Mouse (Mus musculus): Measurements from ENCODE around the gene Brms1. TPM values are rescaled to one million over a fixed set of nuclear protein-coding genes. Genes with fewer than 3 reads are reported as not detected.
A peak's percentile ranks its signal among the peaks of the same experiment; 100 is the strongest.

Gene Brms1
- polyA plus RNA-seq, 1 experiment from 2014 or later: 39.8 TPM

DNA sequence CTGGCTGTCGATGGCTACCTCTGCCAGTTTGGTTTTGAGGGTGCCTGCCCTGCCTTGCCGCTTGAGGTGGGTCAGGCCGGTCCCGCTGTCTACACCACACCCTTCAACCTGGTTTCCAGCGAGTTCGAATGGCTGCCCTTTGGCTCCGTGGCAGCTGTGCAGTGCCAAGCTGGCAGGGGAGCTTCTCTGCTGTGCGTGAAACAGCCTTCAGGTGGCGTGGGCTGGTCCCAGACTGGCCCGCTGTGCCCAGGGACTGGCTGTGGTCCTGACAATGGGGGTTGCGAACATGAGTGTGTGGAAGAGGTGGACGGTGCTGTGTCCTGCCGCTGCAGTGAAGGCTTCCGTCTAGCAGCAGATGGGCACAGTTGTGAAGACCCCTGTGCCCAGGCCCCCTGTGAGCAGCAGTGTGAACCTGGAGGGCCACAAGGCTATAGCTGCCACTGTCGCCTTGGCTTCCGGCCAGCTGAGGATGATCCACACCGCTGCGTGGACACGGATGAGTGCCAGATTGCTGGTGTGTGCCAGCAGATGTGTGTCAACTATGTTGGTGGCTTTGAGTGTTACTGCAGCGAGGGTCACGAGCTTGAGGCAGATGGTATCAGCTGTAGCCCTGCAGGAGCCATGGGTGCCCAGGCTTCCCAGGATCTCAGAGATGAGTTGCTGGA is 27.5 kb downstream of the Brms1 start:
- no peak for ATAC-seq (ENCODE audit: insufficient read depth, low FRiP score)
- Histone ChIP-seq H3K27ac (ENCODE audit: low read length) (peak overlapping the region; percentile 97), H3K4me3 (replicated peaks; ENCODE audit: low read length) (peak overlapping the region; percentile 69), H3K9me3 (replicated peaks; ENCODE audit: control insufficient read depth, low read length) (no peaks in the 10 kb centered on the region), H3K36me3 (ENCODE audit: control insufficient read depth, insufficient read depth, low read length) (no peaks in the 10 kb centered on the region), H3K4me1 (ENCODE audit: control insufficient read depth, insufficient read depth, low read length) (peaks cover 50% of the 10 kb centered on the region), H3K27me3 (ENCODE audit: control insufficient read depth, insufficient read depth, low read length) (no peaks in the 10 kb centered on the region), H3K9ac (ENCODE audit: low read length) (peak overlapping the region; percentile 87), H3K4me2 (ENCODE audit: low read depth, low read length) (peak overlapping the region; percentile 77)
- 32% methylated on average over 21 of the region's 21 CpGs for WGBS

DNA sequence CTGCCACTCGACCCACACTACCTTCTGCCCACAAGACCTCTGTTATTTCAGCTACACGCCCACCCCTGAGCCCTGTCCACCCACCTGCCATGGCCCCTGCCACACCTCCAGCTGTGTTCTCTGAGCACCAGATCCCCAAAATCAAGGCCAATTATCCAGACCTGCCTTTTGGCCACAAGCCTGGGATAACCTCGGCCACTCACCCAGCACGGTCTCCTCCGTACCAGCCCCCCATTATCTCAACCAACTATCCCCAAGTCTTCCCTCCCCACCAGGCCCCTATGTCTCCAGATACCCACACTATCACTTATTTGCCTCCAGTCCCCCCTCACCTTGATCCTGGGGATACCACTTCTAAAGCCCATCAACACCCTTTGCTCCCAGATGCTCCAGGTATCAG is 28.3 kb downstream of the Brms1 start:
- ATAC-seq (ENCODE audit: insufficient read depth, low FRiP score): no peak
- 72% methylated on average over 5 of the region's 5 CpGs for WGBS
- Histone ChIP-seq H3K4me2 (ENCODE audit: low read depth, low read length) (peak overlapping the region; percentile 77), H3K36me3 (ENCODE audit: control insufficient read depth, insufficient read depth, low read length) (no peaks in the 10 kb centered on the region), H3K9ac (ENCODE audit: low read length) (peak overlapping the region; percentile 87), H3K4me1 (ENCODE audit: control insufficient read depth, insufficient read depth, low read length) (peaks cover 50% of the 10 kb centered on the region), H3K27ac (ENCODE audit: low read length) (no peak overlapping the region), H3K9me3 (replicated peaks; ENCODE audit: control insufficient read depth, low read length) (no peaks in the 10 kb centered on the region), H3K27me3 (ENCODE audit: control insufficient read depth, insufficient read depth, low read length) (no peaks in the 10 kb centered on the region), H3K4me3 (replicated peaks; ENCODE audit: low read length) (peak overlapping the region; percentile 69)

DNA sequence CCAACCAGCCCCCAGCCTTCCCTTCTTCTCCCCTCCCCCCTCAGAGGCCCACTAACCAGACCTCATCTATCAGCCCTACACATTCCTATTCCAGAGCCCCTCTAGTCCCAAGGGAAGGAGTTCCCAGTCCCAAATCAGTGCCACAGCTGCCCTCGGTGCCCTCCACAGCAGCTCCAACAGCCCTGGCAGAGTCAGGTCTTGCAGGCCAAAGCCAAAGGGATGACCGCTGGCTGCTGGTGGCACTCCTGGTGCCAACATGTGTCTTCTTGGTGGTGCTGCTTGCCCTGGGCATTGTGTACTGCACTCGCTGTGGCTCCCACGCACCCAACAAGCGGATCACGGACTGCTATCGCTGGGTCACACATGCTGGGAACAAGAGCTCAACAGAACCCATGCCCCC is 28.8 kb downstream of the Brms1 start:
- 75% methylated on average over 7 of the region's 7 CpGs for WGBS
- H3K9ac ChIP-seq (ENCODE audit: low read length): peak overlapping the region; percentile 87
- H3K27ac ChIP-seq (ENCODE audit: low read length): peak overlapping the region; percentile 89; the same call in 1 of the 2 replicates
- peak overlapping the region; percentile 77 for H3K4me2 ChIP-seq (ENCODE audit: low read depth, low read length)
- no peaks in the 10 kb centered on the region for H3K36me3 ChIP-seq (ENCODE audit: control insufficient read depth, insufficient read depth, low read length)
- no peaks in the 10 kb centered on the region for H3K9me3 ChIP-seq (replicated peaks; ENCODE audit: control insufficient read depth, low read length)
- peak overlapping the region; percentile 69 for H3K4me3 ChIP-seq (replicated peaks; ENCODE audit: low read length)
- H3K4me1 ChIP-seq (ENCODE audit: control insufficient read depth, insufficient read depth, low read length): peaks cover 46% of the 10 kb centered on the region
- no peaks in the 10 kb centered on the region for H3K27me3 ChIP-seq (ENCODE audit: control insufficient read depth, insufficient read depth, low read length)
- ATAC-seq (ENCODE audit: insufficient read depth, low FRiP score): no peak

DNA sequence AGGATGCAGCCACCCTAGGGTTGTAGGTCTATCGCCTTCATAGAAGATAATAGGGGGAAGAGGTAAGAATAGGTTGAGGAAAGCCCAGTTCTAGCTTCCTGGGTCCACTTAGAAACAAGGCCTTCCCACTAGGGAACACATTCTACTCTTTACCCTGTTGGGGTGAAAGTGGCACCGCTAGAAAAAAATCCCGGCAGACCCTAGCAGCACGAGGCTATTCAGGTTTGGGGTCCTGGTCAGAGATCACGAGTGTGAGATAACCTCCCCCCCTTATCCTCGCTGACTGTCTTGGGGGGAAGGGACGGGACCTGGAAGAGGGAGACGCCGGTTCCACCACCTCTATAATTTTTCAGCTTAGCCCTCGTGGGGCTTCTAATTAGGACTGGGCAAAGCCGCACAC is 29.9 kb downstream of the Brms1 start:
- no peak for ATAC-seq (ENCODE audit: insufficient read depth, low FRiP score)
- Histone ChIP-seq H3K9ac (ENCODE audit: low read length) (peak overlapping the region; percentile 87), H3K27me3 (ENCODE audit: control insufficient read depth, insufficient read depth, low read length) (no peaks in the 10 kb centered on the region), H3K4me1 (ENCODE audit: control insufficient read depth, insufficient read depth, low read length) (peaks cover 41% of the 10 kb centered on the region), H3K4me2 (ENCODE audit: low read depth, low read length) (peak overlapping the region; percentile 77), H3K36me3 (ENCODE audit: control insufficient read depth, insufficient read depth, low read length) (no peaks in the 10 kb centered on the region), H3K27ac (ENCODE audit: low read length) (peak overlapping the region; percentile 89), H3K4me3 (replicated peaks; ENCODE audit: low read length) (peak overlapping the region; percentile 69), H3K9me3 (replicated peaks; ENCODE audit: control insufficient read depth, low read length) (no peaks in the 10 kb centered on the region)
- WGBS: 10% methylated on average over 11 of the region's 11 CpGs

DNA sequence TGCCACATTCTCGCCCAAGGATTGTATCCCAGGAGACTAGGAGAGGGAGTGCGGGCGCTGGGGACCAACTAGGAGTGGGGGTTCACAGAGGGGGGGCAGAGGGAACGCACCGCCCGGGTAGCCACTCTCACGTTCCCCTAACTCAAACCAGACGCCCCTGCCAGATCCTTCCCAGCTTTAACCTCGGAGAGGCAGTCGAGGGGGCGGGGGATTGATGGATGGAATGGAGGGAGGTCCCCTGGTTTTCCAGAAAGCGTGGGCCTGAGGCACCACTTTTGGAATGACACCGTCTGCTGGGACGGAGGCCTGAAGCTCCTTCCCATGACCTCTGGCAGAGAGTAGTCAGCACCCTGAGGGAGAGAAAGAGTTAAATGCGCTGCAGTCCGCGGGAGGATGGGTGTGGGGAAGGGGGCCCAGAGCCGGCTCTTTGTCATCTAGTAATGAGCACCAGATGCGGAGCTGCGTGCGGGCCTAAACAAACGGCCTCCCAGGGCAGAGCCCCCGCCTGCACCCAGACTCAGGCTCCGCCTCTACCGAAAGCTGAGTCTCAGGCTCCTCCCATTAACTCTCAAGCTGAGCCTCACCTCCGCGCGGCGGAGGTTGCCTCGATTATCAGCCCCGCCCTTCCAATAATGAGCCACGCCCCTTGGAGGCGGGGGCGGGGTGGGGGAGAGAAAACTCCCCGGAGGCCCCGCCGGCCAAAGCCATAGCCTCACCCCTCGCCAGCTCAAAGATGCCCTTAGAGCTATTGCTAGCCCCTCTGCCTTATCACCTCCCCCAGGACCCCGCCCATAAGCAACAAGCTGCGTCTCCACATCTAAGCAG is 30.6 kb downstream of the Brms1 start:
- Histone ChIP-seq H3K4me1 (ENCODE audit: control insufficient read depth, insufficient read depth, low read length) (peaks cover 41% of the 10 kb centered on the region), H3K27me3 (ENCODE audit: control insufficient read depth, insufficient read depth, low read length) (no peaks in the 10 kb centered on the region), H3K4me2 (ENCODE audit: low read depth, low read length) (peak overlapping the region; percentile 77), H3K36me3 (ENCODE audit: control insufficient read depth, insufficient read depth, low read length) (0 out of 2 replicates have a peak, but pooled peaks cover 3% of the 10 kb centered on the region), H3K9ac (ENCODE audit: low read length) (peak overlapping the region; percentile 87), H3K27ac (ENCODE audit: low read length) (peak overlapping the region; percentile 94), H3K9me3 (replicated peaks; ENCODE audit: control insufficient read depth, low read length) (no peaks in the 10 kb centered on the region), H3K4me3 (replicated peaks; ENCODE audit: low read length) (peak overlapping the region; percentile 69)
- peak; percentile 86 for ATAC-seq (ENCODE audit: insufficient read depth, low FRiP score)
- WGBS: under 1% methylated on average over 40 of the region's 40 CpGs

DNA sequence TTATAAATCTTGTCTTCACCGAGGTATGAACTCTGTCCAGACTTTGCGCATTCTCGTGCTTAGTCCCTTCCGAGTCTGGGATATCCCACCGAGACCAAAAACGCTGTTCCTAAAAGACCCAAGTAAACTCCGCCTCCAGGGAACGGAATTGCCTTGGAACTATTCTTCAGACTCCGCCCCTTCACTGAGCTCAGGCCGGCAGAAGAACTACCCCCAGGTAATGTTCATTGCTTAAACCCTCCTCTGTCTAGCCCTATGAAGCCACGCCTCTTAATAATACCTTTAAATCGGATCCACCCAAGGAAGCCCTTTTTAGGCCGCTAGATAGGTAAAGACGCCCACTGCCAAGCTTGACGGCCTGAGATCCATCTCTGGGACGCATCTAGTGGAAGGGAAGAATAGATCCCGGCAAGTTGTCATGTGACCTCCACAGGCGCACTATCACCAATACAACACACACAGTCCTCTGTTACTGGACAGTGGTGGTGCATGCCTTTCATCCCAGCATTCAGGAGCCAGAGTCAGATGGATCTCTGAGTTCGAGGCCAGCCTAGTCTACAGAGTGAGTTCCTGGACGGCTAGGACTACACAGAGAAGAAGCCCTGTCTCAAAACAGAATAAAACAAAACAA is 31.4 kb downstream of the Brms1 start:
- Histone ChIP-seq H3K4me2 (ENCODE audit: low read depth, low read length) (peak overlapping the region; percentile 77), H3K9ac (ENCODE audit: low read length) (peak overlapping the region; percentile 87), H3K4me1 (ENCODE audit: control insufficient read depth, insufficient read depth, low read length) (peaks cover 33% of the 10 kb centered on the region; the same call in 1 of the 2 replicates), H3K9me3 (replicated peaks; ENCODE audit: control insufficient read depth, low read length) (no peaks in the 10 kb centered on the region), H3K27me3 (ENCODE audit: control insufficient read depth, insufficient read depth, low read length) (no peaks in the 10 kb centered on the region), H3K27ac (ENCODE audit: low read length) (peak overlapping the region; percentile 94), H3K36me3 (ENCODE audit: control insufficient read depth, insufficient read depth, low read length) (0 out of 2 replicates have a peak, but pooled peaks cover 3% of the 10 kb centered on the region), H3K4me3 (replicated peaks; ENCODE audit: low read length) (peak overlapping the region; percentile 69)
- ATAC-seq (ENCODE audit: insufficient read depth, low FRiP score): peak; percentile 5; the same call in 1 of the 2 replicates
- WGBS: 3% methylated on average over 20 of the region's 20 CpGs

DNA sequence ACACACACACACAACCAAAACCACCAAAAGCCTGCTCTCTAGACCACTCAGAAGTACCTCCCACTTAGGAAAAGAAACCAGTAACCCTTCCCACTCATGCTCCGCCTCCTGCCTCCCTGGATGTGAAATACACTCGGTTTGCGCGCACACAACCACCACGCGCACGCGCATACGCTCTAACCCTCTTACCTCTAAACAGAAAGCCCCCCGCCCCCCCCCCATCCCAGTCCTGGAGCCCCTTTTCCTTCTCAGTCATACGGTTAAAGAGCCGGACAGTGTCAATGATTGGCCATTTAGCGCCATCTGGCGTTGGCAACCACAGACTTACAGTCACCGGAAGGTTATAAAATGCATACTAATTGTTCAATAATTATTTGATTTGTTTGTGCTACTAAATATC is 31.9 kb downstream of the Brms1 start:
- H3K4me3 ChIP-seq (replicated peaks; ENCODE audit: low read length): peak overlapping the region; percentile 69
- no peaks in the 10 kb centered on the region for H3K9me3 ChIP-seq (replicated peaks; ENCODE audit: control insufficient read depth, low read length)
- H3K4me1 ChIP-seq (ENCODE audit: control insufficient read depth, insufficient read depth, low read length): peaks cover 29% of the 10 kb centered on the region; the same call in 1 of the 2 replicates
- H3K9ac ChIP-seq (ENCODE audit: low read length): no peak overlapping the region
- 0 out of 2 replicates have a peak, but pooled peaks cover 3% of the 10 kb centered on the region for H3K36me3 ChIP-seq (ENCODE audit: control insufficient read depth, insufficient read depth, low read length)
- H3K27ac ChIP-seq (ENCODE audit: low read length): peak overlapping the region; percentile 94
- H3K27me3 ChIP-seq (ENCODE audit: control insufficient read depth, insufficient read depth, low read length): no peaks in the 10 kb centered on the region
- H3K4me2 ChIP-seq (ENCODE audit: low read depth, low read length): peak overlapping the region; percentile 77
- WGBS: under 1% methylated on average over 15 of the region's 15 CpGs
- ATAC-seq (ENCODE audit: insufficient read depth, low FRiP score): no peak

DNA sequence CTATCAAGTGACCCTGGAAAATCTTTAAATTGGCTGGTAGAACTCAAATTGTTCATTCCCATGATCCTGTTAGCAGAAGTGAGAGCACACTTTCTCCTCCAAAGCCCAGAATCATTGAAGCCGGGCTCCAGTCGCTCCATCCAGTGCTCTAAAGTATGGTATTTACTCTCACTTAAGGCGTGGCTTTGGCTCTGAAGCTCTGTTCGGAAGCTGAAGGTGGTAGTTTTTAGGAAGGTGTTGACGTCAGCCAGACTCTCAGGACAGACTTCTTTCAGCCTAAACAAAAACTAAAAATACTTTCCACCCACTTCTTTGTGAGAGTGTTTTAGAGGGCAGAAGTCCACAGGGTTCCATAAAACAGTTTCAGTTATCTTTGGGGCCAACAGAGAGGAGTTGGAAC is 32.4 kb downstream of the Brms1 start:
- H3K4me2 ChIP-seq (ENCODE audit: low read depth, low read length): peak overlapping the region; percentile 77
- no peaks in the 10 kb centered on the region for H3K27me3 ChIP-seq (ENCODE audit: control insufficient read depth, insufficient read depth, low read length)
- no peak overlapping the region for H3K9ac ChIP-seq (ENCODE audit: low read length)
- no peak overlapping the region for H3K4me3 ChIP-seq (replicated peaks; ENCODE audit: low read length)
- H3K36me3 ChIP-seq (ENCODE audit: control insufficient read depth, insufficient read depth, low read length): 0 out of 2 replicates have a peak, but pooled peaks cover 3% of the 10 kb centered on the region
- no peaks in the 10 kb centered on the region for H3K9me3 ChIP-seq (replicated peaks; ENCODE audit: control insufficient read depth, low read length)
- ATAC-seq (ENCODE audit: insufficient read depth, low FRiP score): no peak
- no peak overlapping the region for H3K27ac ChIP-seq (ENCODE audit: low read length)
- 26% methylated on average over 5 of the region's 5 CpGs for WGBS
- H3K4me1 ChIP-seq (ENCODE audit: control insufficient read depth, insufficient read depth, low read length): peaks cover 26% of the 10 kb centered on the region; the same call in 1 of the 2 replicates
